In genomic region chr17:66278037-66278436, GRCm38 (mm10) we compare ENCODE assay signal across 15 mouse cellular contexts.
DNase-seq lines count a peak whose midpoint lies in the region; ATAC-seq and TF ChIP-seq lines count a peak whose summit lies in the region.
"Had no signal": no experiment of that assay in that cellular context is flagged by ENCODE, and none has a peak within 500 bp of the region (broad histone marks: within the 10 kb centered on the region; RNA-seq: fewer than 3 reads in every experiment).

No protein-coding gene starts in this region.

- 0 out of 2 replicates have a peak, but pooled peaks cover 2% of the 10 kb centered on the region for H3K27me3 ChIP-seq in forebrain, embryonic 15.5 days

- no peak for ATAC-seq in forebrain, embryonic 15.5 days (replicated peaks)

- H3K27ac ChIP-seq in gastrocnemius, adult 2 months, result no peak overlapping the region
- 0 out of 2 replicates have a peak overlapping the region, but pooled peaks have one; percentile 75 for H3K27ac ChIP-seq in forebrain, embryonic 15.5 days (replicated peaks)
- H3K27ac ChIP-seq: limb, embryonic 10.5 days; liver, embryonic 14.5 days had no signal

- 49% methylated on average over 5 of the region's 5 CpGs for WGBS in forebrain, embryonic 15.5 days

- intact Hi-C loops in gastrocnemius, adult 2 months (cut with DNase I), result no loop called here

- H3K36me3 ChIP-seq in forebrain, embryonic 15.5 days, result no peaks in the 10 kb centered on the region
- H3K36me3 ChIP-seq: limb, embryonic 10.5 days had no signal

- DNase-seq in gastrocnemius, postnatal 10 days, result peak; percentile 21
- DNase-seq in gastrocnemius, adult 2 months, result no peak
- DNase-seq in mesoderm, embryonic 11.5 days (ENCODE audit: low read depth, low spot score), result peak; percentile 22
- DNase-seq in retina, embryonic 14.5 days (ENCODE audit: low spot score), result peak; percentile 44
- DNase-seq in thymus, postnatal 4 days, result no peak
- no peak for DNase-seq in c-Kit-positive CD71-positive TER-119-positive erythroid progenitor cells, embryonic 14.5 days (ENCODE audit: low spot score)
- DNase-seq: gastrocnemius, postnatal 14 days; kidney, adult 9 months; lung, postnatal 36 days; thymus, adult 2 months had no signal

- no peak overlapping the region for H3K9ac ChIP-seq in forebrain, embryonic 15.5 days (replicated peaks)
- H3K9ac ChIP-seq: liver, embryonic 14.5 days had no signal

- no peak for TF ChIP-seq CTCF in gastrocnemius, adult 2 months (IDR thresholded peaks at IDR 0.05)

- H3K4me2 ChIP-seq in forebrain, embryonic 15.5 days (replicated peaks), result no peak overlapping the region
- H3K4me2 ChIP-seq: heart, embryonic 11.5 days had no signal

- no peaks in the 10 kb centered on the region for H3K9me3 ChIP-seq in forebrain, embryonic 15.5 days
- H3K9me3 ChIP-seq: limb, embryonic 10.5 days had no signal

- no peak overlapping the region for H3K4me3 ChIP-seq in gastrocnemius, adult 2 months
- no peak overlapping the region for H3K4me3 ChIP-seq in forebrain, embryonic 15.5 days
- H3K4me3 ChIP-seq: limb, embryonic 10.5 days; myocyte had no signal

- H3K4me1 ChIP-seq in forebrain, embryonic 15.5 days, result peaks cover 25% of the 10 kb centered on the region

Comparison
In these comparisons a context has a peak if more than half of its experiments do, and no peak if none do; other contexts are left out.
1. DNase-seq: peak in gastrocnemius, postnatal 10 days (single experiment), mesoderm, embryonic 11.5 days (single experiment) and retina, embryonic 14.5 days (single experiment); none in gastrocnemius, adult 2 months (single experiment), thymus, postnatal 4 days (single experiment) and c-Kit-positive CD71-positive TER-119-positive erythroid progenitor cells, embryonic 14.5 days (single experiment).